Mouse (Mus musculus) embryonic facial prominence, embryonic 15.5 days (tissue): ENCODE results near the gene Btbd3. TPM values are rescaled to one million over a fixed set of nuclear protein-coding genes. Genes with fewer than 3 reads are reported as not detected.

Source experiments
- ATAC-seq: fragments of 200-750 bp; cut with Nextera tagmentation; 2 replicates; pipeline ENCODE4 v1.8.0; 2017; ENCODE audit warnings: low read depth, moderate TSS enrichment; ENCODE audit not compliant: insufficient number of reproducible peaks, low FRiP score, low TSS enrichment
- H3K27ac ChIP-seq: fragments of 300-500 bp; sonication (generic); replicated peaks from 2 replicates; pipeline ENCODE4 v1.5.1; 2015; ENCODE audit warnings: mild to moderate bottlenecking, inconsistent platforms
- H3K27me3 ChIP-seq: fragments of 300-500 bp; sonication (generic); 2 replicates; pipeline ENCODE4 v1.6.1; 2015; ENCODE audit warnings: inconsistent platforms
- H3K36me3 ChIP-seq: fragments of 300-500 bp; sonication (generic); 2 replicates; pipeline ENCODE4 v1.6.1; 2015; ENCODE audit warnings: mild to moderate bottlenecking, inconsistent platforms
- H3K4me1 ChIP-seq: fragments of 300-500 bp; sonication (generic); 2 replicates; pipeline ENCODE4 v1.6.1; 2015; ENCODE audit warnings: inconsistent platforms
- H3K4me2 ChIP-seq: fragments of 300-500 bp; sonication (generic); replicated peaks from 2 replicates; pipeline ENCODE4 v1.6.1; 2015; ENCODE audit warnings: mild to moderate bottlenecking, inconsistent platforms
- H3K4me3 ChIP-seq: fragments of 300-500 bp; sonication (generic); replicated peaks from 2 replicates; pipeline ENCODE4 v1.5.1; 2015; ENCODE audit warnings: mild to moderate bottlenecking, inconsistent platforms
- H3K9ac ChIP-seq: fragments of 300-500 bp; sonication (generic); 2 replicates; pipeline ENCODE4 v1.6.1; 2015; ENCODE audit warnings: inconsistent platforms
- H3K9me3 ChIP-seq: fragments of 300-500 bp; sonication (generic); replicated peaks from 2 replicates; pipeline ENCODE4 v1.6.1; 2016; ENCODE audit warnings: inconsistent platforms
- WGBS: fragments of 180-500 bp; shearing (Covaris S2); methylation state at CpG from one replicate; pipeline ENCODE4 v1.1.7; 2015; 5-methylcytosine and 5-hydroxymethylcytosine counted together
- polyA plus RNA-seq: library from polyadenylated mRNA; unstranded; fragments of >200 nt; fragmentation: Nextera tagmentation; extraction: Ambion mirVana; gene quantifications from 2 replicates; pipeline ENCODE4 v1.2.1, GENCODE M21; 2015

Btbd3 gene
- polyA plus RNA-seq, 1 experiment from 2014 or later: 22.7 TPM

DNA sequence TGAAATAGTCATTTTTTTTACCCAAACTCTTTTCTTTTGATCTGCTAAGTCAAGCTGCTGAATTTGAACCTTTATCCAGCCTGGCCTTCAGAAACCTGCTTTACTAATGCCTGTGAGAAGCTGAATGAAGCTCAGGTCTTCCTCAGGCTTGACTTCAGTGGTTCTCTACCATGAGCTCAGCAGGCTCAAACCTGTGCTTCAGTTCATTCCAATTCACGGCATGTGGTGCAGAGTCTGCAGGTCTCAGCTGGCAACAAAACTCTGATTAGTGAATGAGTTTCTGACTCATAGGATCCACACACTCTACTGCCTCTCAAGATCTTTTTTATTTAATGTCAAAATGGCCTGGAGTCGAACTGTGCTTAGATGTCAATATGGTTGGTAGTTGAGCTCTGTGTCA, 292.6 kb downstream of the Btbd3 start:
- WGBS: 67% methylated on average over 2 of the region's 2 CpGs
- no peak overlapping the region for H3K9ac ChIP-seq
- no peak overlapping the region for H3K4me3 ChIP-seq
- no peak overlapping the region for H3K27ac ChIP-seq
- no peaks in the 10 kb centered on the region for H3K4me1 ChIP-seq
- H3K9me3 ChIP-seq: no peaks in the 10 kb centered on the region
- no peak overlapping the region for H3K4me2 ChIP-seq
- no peak for ATAC-seq
- no peaks in the 10 kb centered on the region for H3K27me3 ChIP-seq
- no peaks in the 10 kb centered on the region for H3K36me3 ChIP-seq

DNA sequence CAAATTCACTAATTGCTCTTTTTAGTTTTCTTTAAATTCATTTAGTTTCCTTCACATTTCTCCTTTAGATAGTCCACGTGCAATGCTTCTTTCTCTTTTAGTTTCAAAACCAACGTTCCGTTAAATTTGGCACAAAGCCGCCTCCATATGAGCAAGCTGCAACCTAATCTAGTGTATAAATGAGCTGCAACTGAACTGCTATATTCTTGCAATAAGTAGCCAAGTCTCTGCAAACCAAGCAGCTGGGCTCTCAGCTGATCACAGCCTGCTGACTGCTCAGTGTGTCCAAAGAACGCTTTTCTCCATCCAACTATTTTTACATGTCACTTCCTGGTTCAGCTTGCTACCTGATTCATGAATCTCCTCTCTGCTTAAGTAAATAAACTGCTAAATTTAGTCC, 295.2 kb downstream of the Btbd3 start:
- Histone ChIP-seq H3K4me1 (no peaks in the 10 kb centered on the region), H3K4me2 (no peak overlapping the region)
- ATAC-seq: no peak

DNA sequence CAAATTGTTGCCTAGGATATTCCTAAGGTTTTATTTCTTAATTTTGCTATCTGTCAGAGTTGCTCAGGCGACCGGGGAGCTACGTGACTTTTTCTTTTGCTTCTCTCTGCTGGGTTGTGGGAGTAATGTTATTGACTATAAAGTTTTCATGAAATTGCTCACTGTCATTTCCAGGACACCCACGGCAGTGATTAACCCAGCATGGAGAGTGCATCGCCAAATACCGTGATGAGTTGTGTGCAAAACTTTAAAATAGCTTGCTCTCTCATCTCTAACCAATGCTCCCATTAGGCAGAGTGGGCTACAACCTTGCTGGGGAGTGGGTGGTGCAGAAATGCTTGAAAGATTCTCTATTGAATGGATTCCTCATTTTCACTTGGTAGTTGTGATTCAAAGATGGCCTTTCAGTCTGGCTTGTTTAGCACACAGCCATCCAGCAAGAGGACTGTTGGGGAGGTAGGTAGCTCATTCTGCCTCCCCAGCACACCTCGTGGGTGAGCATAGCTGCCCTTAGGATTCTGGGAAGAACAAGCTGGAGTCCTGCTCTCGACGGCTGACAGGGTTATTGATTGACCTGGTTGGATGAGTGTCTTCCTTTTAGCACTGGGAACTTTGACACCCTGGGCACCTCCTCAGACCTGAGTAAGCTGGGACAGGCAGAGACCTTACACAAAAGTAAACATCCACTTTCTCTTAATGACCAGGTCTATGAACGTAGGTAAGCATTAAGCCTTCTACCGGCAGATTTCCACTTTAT, 298.9 kb downstream of the Btbd3 start:
- H3K27ac ChIP-seq: no peak overlapping the region
- H3K4me1 ChIP-seq: no peaks in the 10 kb centered on the region
- H3K4me3 ChIP-seq: no peak overlapping the region
- H3K9me3 ChIP-seq: no peaks in the 10 kb centered on the region
- H3K9ac ChIP-seq: no peak overlapping the region
- H3K36me3 ChIP-seq: no peaks in the 10 kb centered on the region
- no peaks in the 10 kb centered on the region for H3K27me3 ChIP-seq
- WGBS: 85% methylated on average over 11 of the region's 11 CpGs
- ATAC-seq: no peak
- H3K4me2 ChIP-seq: no peak overlapping the region

More for the DNA sequence above, 295.2 kb downstream of the Btbd3 start:
- WGBS: 50% methylated on average over 5 of the region's 5 CpGs
- no peak overlapping the region for H3K9ac ChIP-seq
- no peaks in the 10 kb centered on the region for H3K36me3 ChIP-seq
- H3K27me3 ChIP-seq: no peaks in the 10 kb centered on the region
- H3K9me3 ChIP-seq: no peaks in the 10 kb centered on the region
- H3K27ac ChIP-seq: no peak overlapping the region
- H3K4me3 ChIP-seq: no peak overlapping the region

DNA sequence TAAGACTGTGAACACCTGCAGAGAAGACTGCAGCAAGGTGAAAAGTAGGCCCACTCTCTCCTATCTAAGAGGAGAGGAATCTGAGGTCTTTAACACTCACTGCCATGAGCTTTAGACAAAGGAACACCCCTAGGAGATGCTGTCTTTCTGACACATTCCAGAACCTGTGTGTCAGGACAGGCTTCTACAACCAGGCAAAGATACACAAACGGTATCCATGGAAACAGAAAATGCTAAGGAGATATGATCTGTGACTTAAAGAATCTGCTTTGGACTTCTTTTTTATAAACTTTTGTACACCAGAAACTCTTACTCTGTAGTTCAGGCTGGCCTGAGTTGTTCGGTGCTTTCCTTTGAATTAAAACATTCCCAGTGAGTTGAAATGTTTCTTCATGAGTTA, 329.6 kb downstream of the Btbd3 start:
- no peak for ATAC-seq
- Histone ChIP-seq H3K36me3 (no peaks in the 10 kb centered on the region), H3K27me3 (no peaks in the 10 kb centered on the region), H3K4me3 (no peak overlapping the region), H3K9ac (no peak overlapping the region), H3K4me1 (no peaks in the 10 kb centered on the region), H3K27ac (no peak overlapping the region), H3K9me3 (no peaks in the 10 kb centered on the region), H3K4me2 (no peak overlapping the region)
- 77% methylated on average over 2 of the region's 2 CpGs for WGBS

DNA sequence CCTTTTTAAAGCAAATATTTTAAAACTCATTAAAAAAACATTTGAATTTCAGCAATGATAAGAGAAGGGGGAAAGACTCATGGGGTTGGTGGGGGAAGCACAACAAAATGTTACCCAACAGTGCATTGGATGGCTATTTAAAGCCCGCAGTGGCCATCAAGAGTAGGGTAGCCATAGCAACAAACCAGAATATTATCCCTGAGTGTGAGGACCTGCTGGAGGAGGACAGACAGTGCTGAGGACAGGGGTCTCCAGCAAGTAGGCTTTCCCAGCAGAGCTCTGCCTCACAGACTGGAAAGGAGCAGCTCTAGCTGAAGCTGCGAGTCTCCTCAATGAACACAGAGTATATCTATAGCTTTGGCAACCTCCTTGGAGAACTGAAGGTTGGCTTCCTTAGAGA, 331.0 kb downstream of the Btbd3 start:
- no peak overlapping the region for H3K9ac ChIP-seq
- H3K27me3 ChIP-seq: no peaks in the 10 kb centered on the region
- no peak overlapping the region for H3K4me3 ChIP-seq
- no peaks in the 10 kb centered on the region for H3K9me3 ChIP-seq
- no peak for ATAC-seq
- no peak overlapping the region for H3K27ac ChIP-seq
- no peaks in the 10 kb centered on the region for H3K4me1 ChIP-seq
- WGBS: 84% methylated on average over 2 of the region's 2 CpGs
- H3K4me2 ChIP-seq: no peak overlapping the region
- no peaks in the 10 kb centered on the region for H3K36me3 ChIP-seq

DNA sequence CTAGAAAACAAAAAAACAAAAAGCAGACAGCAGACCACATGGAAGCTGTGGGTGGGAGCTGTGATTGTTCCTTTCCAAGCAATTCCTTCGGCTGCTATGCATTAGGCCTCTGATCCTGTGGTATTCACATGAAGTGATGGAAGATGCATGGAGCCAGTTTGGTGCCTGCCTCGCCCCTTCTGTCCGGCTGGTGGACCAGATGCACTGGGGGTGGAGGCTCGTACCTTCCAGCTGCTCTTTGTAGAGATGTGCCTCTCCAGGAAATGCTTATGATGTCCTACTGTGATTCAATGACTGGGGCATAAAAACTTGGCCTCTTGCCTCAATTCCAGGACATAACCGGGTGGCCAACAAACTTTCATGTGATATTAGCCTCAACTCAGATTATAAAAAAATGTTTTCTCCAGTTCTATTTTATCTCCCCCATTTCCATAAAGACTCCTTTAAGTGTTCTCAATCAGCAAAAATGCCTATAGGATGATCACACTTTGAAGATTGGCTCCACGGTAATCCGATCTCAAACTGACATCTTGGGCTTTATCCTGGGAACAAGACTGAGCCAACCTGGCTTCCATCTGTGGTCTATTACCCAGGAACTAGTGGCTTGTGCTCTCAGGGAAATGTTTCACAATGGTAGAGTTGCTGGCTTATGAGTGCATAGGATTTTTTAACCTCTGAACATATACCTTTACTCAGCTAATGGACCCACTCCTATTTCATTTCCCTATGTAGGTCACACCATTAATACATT, 331.6 kb downstream of the Btbd3 start:
- ATAC-seq: no peak
- no peak overlapping the region for H3K4me2 ChIP-seq
- H3K27me3 ChIP-seq: no peaks in the 10 kb centered on the region
- H3K4me1 ChIP-seq: no peaks in the 10 kb centered on the region
- H3K9ac ChIP-seq: no peak overlapping the region
- WGBS: 58% methylated on average over 7 of the region's 7 CpGs
- no peak overlapping the region for H3K4me3 ChIP-seq
- H3K27ac ChIP-seq: no peak overlapping the region
- no peaks in the 10 kb centered on the region for H3K36me3 ChIP-seq
- no peaks in the 10 kb centered on the region for H3K9me3 ChIP-seq

DNA sequence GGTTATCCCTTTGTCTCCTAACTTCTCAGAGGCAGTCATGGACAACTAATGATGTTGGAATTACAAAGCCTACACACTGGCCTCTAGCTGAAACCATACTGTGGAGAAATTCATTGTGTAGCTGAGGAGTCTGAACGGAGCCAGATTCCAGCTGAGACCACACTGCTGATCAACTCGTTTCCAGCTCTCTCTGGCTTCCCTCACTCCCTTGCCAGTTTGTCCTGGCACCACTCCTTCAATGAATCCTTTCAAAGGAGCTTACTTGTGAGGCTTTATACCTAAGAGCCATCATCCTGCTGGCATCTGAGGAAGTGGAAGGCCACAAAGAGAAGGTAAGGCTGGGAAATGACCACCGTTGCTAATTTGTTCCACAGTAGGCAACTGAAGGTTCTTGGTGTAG, 332.7 kb downstream of the Btbd3 start:
- Histone ChIP-seq H3K36me3 (no peaks in the 10 kb centered on the region), H3K27me3 (no peaks in the 10 kb centered on the region), H3K27ac (no peak overlapping the region), H3K4me3 (no peak overlapping the region), H3K4me1 (no peaks in the 10 kb centered on the region), H3K9ac (no peak overlapping the region), H3K9me3 (no peaks in the 10 kb centered on the region), H3K4me2 (no peak overlapping the region)
- ATAC-seq: no peak
- 70% methylated on average over 3 of the region's 3 CpGs for WGBS

DNA sequence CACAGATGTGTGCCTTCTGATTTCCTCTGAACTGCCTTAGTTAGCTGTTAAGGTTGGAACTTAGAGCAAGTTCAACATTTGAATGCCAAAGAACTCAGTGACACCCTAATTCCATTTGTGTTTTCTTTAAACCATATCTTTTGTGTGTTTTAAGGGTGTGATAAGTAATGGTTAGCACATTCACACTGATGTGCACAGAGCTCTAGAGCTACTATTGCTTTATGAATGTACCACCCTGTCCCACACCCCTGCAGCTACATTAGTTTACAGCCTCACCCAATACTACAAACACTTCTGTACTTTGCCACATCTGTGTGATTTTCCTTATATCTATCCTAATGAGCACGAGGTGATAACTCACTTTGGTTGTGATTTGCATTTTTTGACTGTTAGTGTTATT, 333.9 kb downstream of the Btbd3 start:
- no peaks in the 10 kb centered on the region for H3K27me3 ChIP-seq
- no peaks in the 10 kb centered on the region for H3K4me1 ChIP-seq
- 75% methylated on average over 1 of the region's 1 CpGs for WGBS
- no peak overlapping the region for H3K4me3 ChIP-seq
- no peak for ATAC-seq
- H3K4me2 ChIP-seq: no peak overlapping the region
- no peak overlapping the region for H3K27ac ChIP-seq
- no peak overlapping the region for H3K9ac ChIP-seq
- H3K9me3 ChIP-seq: no peaks in the 10 kb centered on the region
- H3K36me3 ChIP-seq: no peaks in the 10 kb centered on the region

DNA sequence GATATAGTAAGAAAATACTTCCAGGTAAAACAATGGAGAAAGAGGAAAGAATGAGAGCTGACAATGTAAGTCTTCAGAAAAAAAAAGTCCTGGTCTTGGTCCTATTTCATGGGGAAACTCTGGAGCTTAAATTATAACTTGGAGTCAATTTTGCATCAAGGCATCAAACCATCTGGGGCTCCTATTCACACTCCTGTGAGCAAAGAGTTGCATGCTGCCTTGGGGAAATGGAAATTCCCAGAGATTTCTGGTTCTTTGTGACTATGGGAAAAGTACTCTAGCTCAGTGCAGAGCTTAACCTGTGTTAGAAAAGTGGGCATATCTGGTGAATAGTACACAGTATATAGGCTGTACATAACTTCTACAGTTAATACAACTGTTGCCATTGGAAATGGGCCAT, 356.0 kb downstream of the Btbd3 start:
- no peak for ATAC-seq

DNA sequence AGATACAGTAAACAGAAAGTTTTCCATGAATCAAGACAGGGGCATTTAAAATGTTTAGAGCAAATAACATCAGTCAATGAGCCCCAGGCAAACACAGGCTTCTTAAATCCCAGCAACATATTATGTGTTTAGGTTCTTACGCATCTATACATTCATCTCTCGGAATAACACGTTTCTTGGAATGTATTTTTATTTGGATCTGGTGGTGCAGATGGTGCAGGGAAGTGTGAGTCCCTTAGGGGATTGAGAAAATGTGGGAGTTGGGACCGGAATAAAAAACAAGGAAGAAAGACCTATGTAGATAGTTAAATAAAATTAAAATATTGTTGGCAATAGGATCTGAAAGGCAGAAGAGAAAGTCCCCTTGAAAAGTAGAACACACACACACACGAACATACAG, 361.1 kb downstream of the Btbd3 start:
- Histone ChIP-seq H3K27ac (no peak overlapping the region), H3K9me3 (no peaks in the 10 kb centered on the region), H3K4me1 (no peaks in the 10 kb centered on the region), H3K4me3 (no peak overlapping the region), H3K36me3 (no peaks in the 10 kb centered on the region), H3K4me2 (no peak overlapping the region), H3K27me3 (no peaks in the 10 kb centered on the region), H3K9ac (no peak overlapping the region)
- 75% methylated on average over 5 of the region's 5 CpGs for WGBS
- ATAC-seq: no peak

More for the DNA sequence above, 356.0 kb downstream of the Btbd3 start:
- H3K27me3 ChIP-seq: no peaks in the 10 kb centered on the region
- H3K27ac ChIP-seq: no peak overlapping the region
- no peak overlapping the region for H3K4me3 ChIP-seq
- H3K9ac ChIP-seq: no peak overlapping the region
- H3K4me2 ChIP-seq: no peak overlapping the region
- no peaks in the 10 kb centered on the region for H3K9me3 ChIP-seq
- H3K4me1 ChIP-seq: no peaks in the 10 kb centered on the region
- H3K36me3 ChIP-seq: no peaks in the 10 kb centered on the region
